Mouse (Mus musculus) CH12.LX (cell line): ENCODE measurements around the gene Cdk8.

Source experiments
- CTCF ChIP-seq, 2 experiments: IDR thresholded peaks in 1 of 2; conservative IDR thresholded peaks in 1 of 2; 2 replicates each; pipeline ENCODE4 v1.5.1; 2011 to 2012; ENCODE audit warnings: low read depth in 2 of 2, low read length in 2 of 2, improper control_type of control experiment in 1 of 2, inconsistent platforms in 1 of 2, mild to moderate bottlenecking in 1 of 2, moderate library complexity in 1 of 2
- RCOR1 ChIP-seq: conservative IDR thresholded peaks from 2 replicates; pipeline ENCODE4 v1.6.1; 2012; ENCODE audit warnings: low read depth, mild to moderate bottlenecking, inconsistent platforms, low read length, improper control_type of control experiment

DNA sequence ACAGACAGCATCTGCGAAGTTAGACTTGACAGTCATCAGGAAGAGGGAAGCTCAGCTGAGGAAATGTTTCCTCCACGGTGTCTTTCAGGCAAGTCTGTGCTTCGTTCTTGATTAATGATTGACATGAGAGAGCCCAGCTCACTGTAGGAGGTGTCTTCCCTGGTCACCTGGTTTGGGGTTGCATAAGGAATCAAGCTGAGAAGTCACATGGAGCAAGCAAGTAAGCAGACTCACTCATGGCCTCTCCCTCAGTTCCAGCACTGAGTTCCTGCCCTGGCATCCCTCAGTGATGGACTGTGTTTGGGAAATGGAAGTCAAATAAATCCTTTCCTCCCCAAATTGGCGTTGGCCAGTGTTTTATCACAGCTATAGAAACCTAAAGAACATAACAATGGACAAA is 40.9 kb upstream of the Cdk8 start:
- no peak for TF ChIP-seq CTCF (conservative IDR thresholded peaks at IDR 0.05 in 1 of 2, IDR thresholded peaks at IDR 0.05 in 1 of 2; ENCODE audit: low read depth in 2 of 2, low read length in 2 of 2)
- TF ChIP-seq RCOR1, result no peak
